Mouse (Mus musculus) heart, adult 9 months (tissue): ENCODE measurements at regions not wholly inside any gene's neighbourhood (a gene's known extent, or its start where the extent isn't known, plus 50 kb on each side); places are given as distances from the start of the nearest gene placed in this dataset.

Source experiments
- DNase-seq, 2 experiments: peaks; one replicate each; pipeline ENCODE4 v3.0.0; 2022; ENCODE audit warnings: low spot score in 2 of 2

DNA sequence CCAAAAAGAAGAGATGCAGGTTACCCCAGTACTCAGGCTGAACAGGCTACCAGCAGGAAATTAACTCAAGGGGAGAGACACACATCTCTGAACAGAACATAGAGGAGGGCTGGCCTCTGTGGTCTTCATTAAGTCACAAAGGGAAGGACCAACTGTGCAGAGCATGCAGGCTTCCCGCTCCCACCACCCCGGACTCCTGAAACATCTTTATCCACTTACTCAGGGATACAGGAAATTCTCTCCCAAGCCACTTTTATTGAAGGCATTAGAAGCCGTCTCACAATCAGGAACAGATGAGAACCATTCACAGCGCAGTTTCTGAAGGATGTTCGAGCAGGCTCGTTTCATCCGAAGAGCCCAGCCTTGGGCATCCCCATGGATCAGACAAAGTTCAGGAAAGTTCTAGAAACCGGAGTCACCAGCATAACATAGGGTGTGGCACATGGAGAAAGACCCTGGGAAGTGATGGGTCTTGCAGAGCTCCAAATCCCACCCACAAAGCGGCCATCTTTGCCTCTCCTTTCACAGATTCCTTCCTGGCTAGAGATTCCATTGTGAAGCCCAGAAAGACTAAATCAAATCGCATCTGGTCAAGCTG lies 55.9 kb upstream of the Zbtb40 start:
- DNase-seq, result no peak

DNA sequence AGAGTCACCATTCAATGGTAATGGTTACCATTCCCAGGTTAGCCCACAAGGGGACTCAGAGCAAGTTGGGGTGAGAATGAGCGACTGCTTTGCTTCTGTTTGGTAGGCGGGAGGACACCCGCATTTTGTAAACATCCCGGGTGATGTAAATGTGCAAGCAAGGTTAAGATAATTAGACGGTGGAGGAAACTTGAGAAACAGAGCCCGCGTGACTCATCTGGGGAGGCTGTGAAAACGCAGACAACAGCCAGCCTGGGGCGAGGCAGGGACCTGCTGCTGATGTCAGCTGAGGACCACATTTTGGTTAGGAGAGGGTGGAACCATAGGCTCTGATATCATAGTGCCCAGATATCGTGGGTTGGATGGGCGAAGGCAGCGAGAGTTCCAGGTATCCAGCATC lies 52.6 kb upstream of the Zbtb40 start:
- no peak for DNase-seq

DNA sequence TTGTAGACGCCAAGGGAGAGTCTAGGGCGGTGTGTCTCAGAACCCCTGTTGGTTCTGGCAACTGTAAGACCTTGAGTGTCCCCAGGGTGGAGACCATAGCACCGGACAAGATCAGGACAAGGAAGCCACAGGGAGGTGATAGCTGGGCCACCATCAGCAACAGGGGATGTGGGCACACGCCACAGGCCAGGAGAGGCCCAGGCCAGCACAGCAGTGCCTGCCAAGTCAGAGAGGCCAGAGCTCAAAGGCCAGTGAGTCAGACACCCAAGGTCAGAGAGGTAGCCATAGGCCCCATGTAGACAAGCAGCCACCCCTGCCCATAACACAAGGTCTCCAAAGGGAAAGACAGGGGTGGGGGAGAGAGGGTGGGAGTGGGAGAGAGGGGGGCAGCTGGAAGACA lies 52.2 kb upstream of the Zbtb40 start:
- no peak for DNase-seq
